Mouse (Mus musculus): ENCODE results near the gene Serac1.

- TF ChIP-seq CTCF (IDR thresholded peaks at IDR 0.05; ENCODE audit: insufficient read depth, low read length): no peak
- TF ChIP-seq POLR2A (IDR thresholded peaks at IDR 0.05; ENCODE audit: borderline replicate concordance, extremely low read depth, low read depth, low read length): no peak
These were observed 48.5 kb upstream of the Serac1 start for GRCm38 (mm10) chr17:6128039-6128438.

Data from lung, adult 2 months (tissue).